Mouse (Mus musculus) thymus, postnatal 0 days (tissue): ENCODE results near the gene Zfp956. TPM values are rescaled to one million over a fixed set of nuclear protein-coding genes. Genes with fewer than 3 reads are reported as not detected.

ENCODE experiments used
- DNase-seq: peaks from one replicate; pipeline ENCODE4 v3.0.0-alpha.2; 2015; ENCODE audit warnings: low spot score
- polyA plus RNA-seq: library from polyadenylated mRNA; unstranded; fragments of >200 nt; fragmentation: Nextera tagmentation; extraction: Ambion mirVana; gene quantifications from 2 replicates; pipeline ENCODE4 v1.2.1, GENCODE M21; 2015

Gene Zfp956
- 14.9 and 17.6 TPM in 2 replicates for polyA plus RNA-seq

DNA sequence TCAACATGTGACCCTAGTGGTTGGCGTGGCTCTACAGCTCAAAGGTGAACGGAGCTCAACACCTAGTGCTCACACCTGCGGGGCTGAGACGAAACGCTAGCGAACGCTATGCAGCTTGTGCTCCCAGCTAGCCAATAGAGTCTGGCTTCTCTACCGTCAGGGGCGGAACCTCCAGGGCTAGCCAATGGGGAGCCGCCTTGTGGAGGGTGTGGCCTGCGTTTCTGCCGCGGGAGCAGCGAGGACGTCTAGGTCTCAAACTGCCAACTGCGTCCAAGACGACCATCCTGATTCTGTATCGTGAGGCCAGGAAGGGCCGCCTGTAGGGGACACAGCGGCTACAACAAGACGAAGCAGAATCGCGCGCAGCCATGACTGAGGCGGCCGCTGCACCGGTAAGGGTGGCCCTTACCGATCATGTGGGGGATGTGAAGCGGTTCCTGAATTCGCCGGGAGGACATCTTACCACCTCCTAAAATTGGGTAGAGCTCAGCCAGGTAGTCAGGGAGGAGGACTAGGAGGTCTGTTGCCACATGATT is at the start of gene Zfp956:
TSS of gene Zfp956 (plus strand) at position 200 of the 536 bp plus-strand sequence.
- DNase-seq = peak; percentile 95

DNA sequence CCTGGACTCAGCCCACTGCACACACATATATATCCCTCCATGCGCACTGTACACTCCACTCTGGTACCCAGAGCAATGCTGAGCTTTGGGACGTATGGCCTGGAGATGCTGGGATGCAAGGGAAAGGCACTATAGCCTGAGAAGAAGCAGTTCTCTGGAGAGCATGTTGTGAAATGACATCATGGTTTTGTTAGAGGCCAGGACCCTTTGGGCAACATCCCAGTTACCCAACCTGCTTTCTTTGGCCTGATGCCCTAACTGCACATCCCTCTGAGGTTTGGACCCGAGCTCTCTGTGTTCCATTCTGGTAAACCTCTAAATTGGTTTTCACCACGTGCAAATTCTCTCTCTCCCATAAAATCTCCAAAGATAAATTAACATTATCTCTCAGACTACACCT is 49.6 kb upstream of the Zfp956 start:
- DNase-seq = no peak

DNA sequence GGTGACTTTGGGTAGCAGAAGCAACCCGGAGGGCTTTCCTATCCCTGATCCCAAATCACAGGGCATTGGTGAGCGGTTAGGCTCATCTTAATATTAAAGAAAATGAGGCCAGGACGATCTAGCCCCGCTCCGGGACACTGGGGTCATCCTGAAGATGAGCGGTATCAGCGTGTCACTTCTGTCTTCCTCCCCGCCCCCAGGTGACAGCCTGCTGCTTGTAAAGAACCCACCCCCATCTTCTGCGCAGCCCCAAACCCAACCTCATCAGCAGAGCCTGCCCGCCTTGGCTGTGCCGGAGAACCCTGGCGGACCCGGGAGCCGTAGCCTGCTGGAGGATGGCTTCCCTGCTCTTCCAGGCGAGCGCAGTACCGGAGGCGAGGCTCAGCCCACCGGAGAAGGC is 48.8 kb upstream of the Zfp956 start:
- no peak for DNase-seq

DNA sequence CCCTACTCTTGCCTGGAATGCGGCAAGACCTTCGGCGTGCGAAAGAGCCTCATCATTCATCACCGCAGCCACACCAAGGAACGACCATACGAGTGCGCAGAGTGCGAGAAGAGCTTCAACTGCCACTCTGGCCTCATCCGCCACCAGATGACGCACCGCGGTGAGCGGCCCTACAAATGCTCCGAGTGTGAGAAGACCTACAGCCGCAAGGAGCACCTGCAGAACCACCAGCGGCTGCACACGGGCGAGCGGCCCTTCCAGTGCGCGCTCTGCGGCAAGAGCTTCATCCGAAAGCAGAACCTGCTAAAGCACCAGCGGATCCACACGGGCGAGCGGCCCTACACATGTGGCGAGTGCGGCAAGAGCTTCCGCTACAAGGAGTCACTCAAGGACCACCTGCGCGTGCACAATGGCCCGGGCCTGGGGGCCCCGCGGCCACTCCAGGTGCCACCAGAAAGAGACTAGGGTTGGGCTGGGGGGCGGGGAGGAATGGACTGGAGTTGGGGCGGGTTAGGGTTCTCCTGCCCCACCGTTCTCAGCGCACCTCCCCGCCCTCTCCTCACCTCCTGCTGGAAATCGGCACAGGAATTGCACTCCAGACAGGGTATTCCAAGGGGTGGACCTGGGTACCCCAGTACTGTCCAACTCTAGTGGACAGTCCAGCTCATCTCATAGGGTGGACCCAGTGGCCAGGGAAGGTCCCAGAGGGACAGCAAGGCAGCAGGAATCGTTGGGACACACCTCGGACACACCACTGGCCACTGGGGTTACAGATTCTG is 48.1 kb upstream of the Zfp956 start:
- DNase-seq = no peak

DNA sequence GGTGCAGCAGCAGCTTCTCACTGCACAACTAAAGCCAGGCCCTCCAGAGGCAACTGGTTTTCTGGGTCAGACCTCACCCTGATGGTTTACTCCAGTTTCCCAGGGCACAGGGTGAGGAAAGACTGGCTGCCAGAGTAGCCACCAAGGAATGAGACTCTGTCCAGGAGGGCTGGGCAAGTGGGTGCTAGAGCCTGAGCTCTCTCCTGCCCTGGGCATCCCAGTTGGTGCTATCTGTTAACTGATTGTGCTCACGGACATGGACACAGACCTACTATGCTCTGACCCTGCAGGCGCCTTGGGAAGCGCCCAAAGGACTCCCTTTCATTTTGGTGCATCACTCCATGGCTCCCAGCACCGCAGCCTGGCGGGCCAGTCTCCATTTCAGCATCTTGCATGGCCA is 46.9 kb upstream of the Zfp956 start:
- no peak for DNase-seq

DNA sequence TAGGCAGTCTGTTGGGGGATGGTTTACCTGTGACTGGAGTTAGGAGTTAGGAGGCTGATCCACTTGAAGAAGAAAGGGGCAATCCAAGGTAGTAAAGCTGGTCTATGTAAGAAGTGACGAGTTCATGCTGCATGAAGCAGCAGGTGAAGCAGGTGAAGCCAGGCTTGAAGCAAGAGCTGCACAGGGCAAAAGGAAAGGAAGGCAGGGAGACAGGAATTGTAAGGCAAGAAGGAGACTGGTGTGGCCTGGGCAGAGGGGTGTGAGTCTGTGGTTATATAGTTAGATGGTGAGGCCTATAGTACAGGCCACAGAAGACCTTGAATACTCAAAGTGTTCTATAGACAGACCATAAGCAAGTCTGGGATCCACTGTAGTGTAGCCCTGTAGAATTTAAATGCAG is 44.2 kb upstream of the Zfp956 start:
- no peak for DNase-seq

DNA sequence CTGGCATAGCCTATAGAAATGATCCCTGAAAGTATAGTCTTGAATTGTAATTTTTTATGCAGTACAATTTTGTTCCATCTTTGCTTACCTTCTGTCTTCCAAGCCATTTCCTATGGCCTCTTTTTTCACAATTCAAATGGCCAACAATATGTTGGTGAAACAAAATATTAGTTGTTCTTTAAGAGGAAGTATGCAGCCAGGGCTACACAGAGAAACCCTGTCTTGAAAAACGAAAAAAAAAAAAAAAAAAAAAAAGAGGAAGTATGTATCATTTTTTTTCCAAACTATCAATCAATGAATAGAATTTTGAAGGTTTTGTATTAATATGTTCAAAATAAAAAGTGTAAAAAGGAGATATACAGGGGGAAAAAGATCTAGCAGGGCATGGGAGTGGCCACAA is 41.5 kb upstream of the Zfp956 start:
- no peak for DNase-seq

DNA sequence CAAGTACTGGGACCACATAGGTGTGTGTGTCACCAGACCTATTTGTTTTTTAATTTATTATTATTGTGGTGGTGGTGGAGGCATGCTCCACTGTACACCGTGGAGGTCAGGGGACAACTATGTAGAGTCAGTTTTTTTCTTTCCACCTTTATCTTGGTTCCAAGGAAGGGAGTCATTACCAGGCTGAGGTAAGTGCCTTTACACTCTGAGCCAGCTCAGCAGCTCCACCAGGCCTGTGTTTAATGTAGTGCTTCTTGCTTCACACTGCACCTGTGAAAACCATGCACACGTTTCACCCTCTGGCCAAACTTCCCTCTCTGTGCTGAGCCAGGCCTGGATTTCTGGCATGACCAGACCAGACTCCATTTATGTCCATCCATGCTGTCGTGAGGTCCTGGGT is 40.2 kb upstream of the Zfp956 start:
- no peak for DNase-seq

DNA sequence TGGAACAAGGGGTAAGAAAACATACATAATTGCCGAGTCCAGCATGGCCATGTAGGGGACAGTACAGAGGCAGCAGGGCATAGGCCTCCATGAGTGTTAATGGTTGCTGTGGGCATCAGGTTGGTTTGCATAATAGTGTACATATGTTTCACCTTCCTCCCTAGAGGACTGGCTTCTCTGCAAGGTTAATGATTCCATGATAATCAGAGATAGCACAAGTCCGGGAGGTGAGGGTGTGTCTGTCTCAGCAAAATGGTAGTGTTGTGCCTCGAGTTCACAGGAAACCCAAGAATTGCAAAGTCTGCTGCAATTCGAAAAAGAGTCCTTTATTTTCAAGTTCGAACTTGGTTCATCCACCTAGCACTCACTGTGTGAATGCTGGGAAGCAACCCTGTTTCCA is 36.1 kb upstream of the Zfp956 start:
- DNase-seq = no peak

DNA sequence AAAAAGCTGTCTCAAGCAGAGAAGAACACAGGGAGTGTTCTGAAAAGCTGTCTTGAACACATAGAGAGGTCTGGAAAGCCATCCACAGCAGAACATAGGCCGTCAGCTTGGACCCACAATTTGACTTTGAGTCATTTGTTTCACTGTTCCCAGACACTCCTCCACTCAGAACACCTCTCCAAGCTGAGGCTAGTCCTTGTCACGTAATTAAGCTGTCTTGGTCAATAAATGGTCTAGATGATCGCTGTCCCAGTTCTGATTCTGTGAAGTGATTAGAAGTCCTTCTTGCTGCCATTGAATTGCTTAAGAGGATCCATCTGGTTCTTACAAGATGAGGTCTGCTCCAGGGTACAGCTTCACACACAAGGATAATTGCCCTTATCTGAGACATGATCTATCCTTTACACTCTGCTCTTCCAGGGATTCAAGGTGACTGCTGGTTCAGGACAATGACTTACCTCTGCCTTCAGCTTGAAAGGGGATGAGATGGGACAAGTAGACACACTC is 34.4 kb upstream of the Zfp956 start:
- no peak for DNase-seq

DNA sequence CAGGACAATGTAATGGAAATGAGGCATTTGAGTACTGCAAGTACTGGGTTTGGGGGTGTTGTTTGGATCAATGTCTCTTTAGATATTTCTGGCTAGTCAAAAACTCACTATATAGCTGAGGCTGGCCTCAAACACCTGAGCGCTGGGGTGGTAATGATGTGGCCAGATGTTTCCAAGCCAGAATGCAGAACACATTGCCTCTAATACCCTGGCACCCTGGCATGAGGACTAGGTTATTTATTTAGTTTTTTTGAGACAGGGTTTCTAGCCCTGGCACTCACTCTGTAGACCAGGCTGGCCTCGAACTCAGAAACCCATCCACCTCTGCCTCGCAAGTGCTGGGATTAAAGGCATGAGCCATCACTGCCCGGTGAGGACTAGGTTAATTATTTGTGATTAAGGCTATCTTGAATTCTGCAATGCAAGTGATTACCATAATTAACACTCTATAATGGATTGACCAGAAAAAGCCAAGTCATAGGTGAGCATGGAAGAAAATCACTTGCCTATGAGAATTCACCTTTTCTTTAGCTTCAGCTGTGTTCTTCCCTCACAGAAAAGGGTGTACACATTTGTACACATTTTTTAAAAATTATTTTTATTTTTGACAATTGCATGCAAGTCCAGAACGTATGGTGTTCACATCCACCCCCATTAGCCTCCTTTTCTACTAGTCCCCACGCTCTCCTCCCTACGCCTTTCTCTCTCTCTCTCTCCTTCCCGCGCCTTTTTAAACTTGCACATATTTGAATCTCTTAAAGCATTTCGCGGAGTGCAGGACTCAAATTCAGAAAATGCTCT is 33.3 kb upstream of the Zfp956 start:
- DNase-seq = no peak

DNA sequence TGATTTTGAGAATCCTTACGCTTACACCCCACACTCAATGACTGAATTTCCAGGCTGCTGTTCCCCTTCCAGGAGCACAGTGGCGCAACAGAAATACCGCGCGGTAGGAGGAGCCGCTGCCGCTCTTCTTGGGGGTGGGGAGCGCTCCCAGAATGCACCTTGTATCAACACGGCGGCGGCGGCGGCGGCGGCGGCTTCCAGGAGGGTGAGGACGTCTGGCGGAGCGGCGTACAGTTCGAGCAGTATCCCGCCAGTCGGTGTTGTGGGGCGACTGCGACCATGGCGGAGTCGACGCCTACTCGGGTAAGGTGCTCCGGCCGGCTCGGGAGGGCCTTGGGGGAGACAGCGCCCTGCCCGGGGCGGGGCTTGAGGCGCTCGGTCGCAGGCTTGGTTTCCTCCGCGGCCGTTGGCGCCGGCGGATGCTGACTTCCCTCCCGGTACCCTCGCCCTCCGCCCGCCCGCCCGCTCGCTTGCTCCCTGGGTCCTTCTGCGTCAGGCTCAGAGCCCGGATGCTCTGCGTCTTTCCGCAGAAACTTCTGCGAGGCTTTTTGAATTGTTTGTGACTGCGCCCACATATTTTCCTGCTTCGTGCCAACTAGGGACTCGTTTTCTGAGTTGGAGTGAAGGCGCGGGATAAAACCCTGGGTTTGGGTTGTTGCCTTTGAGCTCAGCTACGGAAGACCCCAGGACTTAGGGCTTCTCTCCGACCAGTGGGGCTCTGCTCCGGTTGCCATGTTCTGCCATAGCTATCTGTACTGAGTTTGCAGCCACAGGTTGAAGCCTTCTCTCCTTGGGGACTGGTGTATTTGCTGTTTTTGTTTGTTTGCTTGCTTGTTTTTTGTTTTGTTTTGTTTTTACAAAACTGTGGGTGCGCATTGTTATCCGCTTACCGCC is 32.5 kb upstream of the Zfp956 start, which contains the start of gene Zfp212:
TSS of gene Zfp212 (plus strand) at position 30 of the 894 bp plus-strand sequence.
- peak; percentile 93 for DNase-seq

DNA sequence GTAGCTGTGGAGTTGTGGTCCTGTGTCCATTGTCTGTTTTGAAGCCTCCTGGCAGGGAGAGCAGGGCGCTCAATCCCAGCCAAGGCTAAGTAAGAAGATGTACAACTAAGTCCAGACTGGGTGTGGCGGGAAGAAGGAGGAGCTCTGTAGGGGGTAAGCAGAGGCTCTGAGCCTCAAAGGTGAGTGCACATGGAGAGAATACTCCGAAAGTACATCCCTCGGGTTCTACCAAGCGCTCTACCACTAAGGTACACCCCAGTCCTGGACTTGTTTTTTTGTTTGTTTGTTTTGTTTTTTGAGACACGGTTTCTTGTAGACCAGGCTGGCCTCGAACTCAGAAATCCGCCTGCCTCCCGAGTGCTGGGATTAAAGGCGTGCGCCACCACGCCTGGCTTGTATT is 10.7 kb upstream of the Zfp956 start:
- DNase-seq = no peak

DNA sequence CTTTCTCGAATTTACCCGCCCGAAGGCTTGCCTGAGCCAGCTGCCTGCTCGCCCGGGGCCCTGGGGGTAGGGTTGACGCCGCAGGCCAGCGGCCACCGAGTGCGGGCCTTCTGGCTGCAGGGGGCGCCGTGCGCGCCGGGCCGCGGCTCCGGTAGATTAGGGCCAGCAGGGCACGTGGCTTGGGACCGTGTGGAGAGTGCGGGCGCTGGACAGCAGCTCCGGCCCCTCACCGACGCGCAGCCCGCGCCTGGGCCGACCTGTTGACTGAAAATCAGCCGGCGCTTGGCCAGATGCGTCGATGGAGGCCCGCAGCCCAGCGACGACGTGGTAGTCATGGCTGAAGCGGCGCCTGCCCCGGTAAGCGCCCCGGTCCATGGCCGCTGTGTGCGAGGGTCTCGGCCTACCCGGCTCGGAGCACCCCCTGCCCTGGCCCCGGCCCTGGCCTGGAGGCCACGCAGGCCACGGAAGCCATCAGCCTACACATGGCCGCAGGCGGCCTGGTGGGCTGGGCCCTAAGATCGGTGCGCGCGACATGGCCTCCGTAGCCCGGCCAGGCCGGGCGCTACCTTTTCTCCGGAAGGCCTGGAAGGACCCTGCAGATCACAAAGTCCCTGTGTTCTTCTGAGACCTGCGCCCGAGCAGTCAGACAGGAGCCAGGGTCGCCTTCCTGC is 10.0 kb upstream of the Zfp956 start:
- DNase-seq = peak; percentile 72

DNA sequence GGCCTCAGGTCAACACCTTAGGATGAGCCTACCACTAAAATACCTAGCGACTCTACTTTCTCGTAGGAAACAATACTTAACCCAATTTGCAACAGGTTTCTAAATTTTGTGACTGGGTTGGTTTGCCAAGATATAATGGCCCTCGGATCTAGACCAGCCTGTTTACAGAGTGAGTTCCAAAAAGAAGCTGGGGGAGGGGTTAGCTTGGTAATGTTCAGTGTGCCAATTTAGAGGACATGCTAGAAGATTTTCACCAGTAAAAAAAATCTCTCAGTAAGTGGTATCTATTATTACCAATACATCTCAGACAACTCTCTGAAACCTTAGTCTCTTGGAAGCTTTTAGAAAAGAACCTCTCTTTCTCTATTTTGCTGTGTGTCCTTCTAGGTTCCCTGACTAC is 9.5 kb upstream of the Zfp956 start:
- no peak for DNase-seq

DNA sequence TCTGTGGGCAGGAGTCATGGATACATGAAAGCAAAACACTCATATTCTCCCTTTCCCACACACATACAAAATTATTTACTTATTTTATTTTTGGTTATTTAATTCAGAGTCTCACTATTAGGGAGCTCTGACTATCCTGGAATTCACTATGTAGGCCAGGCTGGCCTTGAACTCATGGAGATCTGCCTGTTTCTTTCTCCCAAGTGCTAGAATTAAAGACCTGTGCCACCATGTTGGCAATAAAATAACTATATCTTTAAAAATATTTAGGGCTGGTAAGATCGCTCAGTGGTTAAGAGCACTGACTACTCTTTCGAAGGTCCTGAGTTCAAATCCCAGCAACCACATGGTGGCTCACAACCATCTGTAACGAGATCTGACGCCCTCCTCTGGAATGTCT is 5.8 kb upstream of the Zfp956 start:
- no peak for DNase-seq

DNA sequence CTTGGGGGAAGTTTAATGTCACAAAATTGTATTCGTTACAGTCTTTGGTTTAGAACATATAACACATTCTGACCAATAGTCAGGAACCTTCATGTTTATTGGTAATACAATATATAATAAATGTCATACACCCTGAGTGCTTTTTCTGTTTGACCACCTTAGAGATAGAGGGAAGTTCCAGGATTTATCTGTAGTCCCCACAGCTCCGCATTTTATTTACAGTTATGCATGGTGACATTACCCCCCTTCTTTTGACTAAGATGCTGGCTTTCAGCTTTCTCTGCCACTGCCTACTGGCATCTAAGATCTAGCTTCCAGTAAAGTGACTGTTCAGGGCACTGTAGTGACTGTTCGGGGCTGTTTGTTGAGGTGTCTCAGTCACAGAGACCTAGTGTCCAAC is 1.2 kb downstream of the Zfp956 start:
- no peak for DNase-seq

DNA sequence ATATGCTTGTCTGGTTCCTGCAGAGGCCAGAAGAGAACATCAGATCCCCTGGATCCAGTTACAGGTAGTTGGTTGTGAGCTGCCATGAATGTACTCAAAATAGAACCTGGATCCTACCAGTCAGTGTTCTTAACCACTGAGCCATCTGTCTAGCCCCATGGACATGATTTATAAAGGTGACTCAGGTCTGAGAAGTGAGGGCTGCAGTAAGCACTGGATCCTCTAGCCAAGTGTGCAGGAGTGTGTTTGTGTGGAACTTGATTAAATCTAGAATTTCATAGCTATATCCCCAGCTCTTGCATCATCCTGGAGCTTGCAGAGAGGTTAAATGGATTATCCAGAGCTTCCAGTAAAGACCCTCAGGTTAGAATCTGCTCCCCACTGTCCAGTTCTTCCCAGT is 4.6 kb downstream of the Zfp956 start:
- DNase-seq = no peak

DNA sequence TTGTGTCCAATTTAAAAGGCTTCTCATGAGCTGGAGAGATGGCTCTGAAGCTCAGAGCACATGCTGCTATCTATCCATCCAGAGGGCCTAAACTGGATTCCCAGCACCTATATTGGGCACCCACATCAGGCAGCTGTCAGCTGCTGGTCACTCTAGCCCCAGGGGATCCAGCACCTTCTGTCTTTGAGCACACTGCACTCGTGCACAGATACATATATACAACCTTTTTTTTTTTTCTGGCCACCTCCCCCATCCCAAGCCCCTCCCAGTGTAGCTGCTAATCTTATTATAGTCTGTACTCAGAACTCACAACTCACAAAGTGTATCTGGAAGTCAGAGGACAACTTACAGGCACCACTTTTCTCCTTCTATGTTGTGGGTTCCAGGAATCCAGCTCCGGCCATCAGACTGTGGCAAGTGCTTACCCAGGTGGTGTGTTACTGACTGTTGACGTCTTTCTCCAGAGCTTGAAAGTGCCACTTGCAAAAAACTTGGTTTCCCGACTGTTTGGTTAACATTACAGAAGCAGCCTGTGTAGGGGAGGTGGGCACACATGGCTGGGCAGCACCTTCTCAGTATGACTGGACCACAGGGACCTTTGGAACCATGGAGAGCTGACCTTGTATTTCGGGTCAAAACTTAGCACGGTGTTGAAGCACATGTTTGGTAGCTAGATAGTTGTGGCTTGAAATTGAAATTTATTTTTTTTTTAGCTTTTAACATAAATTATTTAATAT is 7.7 kb downstream of the Zfp956 start:
- no peak for DNase-seq

DNA sequence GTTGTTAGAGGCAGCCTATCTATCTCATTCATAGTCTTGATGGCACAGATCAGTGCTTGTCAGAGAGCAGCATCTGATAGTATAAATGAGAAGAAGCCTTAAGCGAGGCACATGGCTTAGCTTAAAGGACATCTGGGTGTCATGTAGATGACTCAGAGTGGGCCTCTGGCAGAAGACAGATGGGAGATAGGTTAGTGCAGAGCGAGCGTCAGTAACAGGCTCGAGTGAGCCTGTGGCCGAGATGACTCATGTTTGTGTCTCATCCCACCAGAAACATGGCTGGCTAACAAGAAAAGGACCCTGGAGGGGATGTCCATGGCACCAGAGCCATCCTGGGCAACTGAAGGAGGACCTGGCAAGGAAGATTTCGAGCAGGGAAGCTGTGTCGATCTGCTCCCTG is 9.9 kb downstream of the Zfp956 start:
- no peak for DNase-seq
